Mouse (Mus musculus) C2C12 (cell line): ENCODE measurements around the gene Tnnt3.

ENCODE experiments used
- CEBPB ChIP-seq: IDR thresholded peaks from one replicate; pipeline ENCODE4 v1.6.1; 2011; ENCODE audit warnings: low read depth, mild to moderate bottlenecking, control low read depth, moderate library complexity
- CTCF ChIP-seq: IDR thresholded peaks from one replicate; pipeline ENCODE4 v1.5.1; 2011; ENCODE audit not compliant: control insufficient read depth, insufficient read depth, insufficient read length
- MAX ChIP-seq: IDR thresholded peaks from one replicate; pipeline ENCODE4 v1.6.1; 2011; ENCODE audit warnings: mild to moderate bottlenecking, control low read depth
- MYOD1 ChIP-seq: IDR thresholded peaks from one replicate; pipeline ENCODE4 v1.6.1; 2011; ENCODE audit warnings: low read depth; ENCODE audit not compliant: control insufficient read depth, insufficient read length
- USF1 ChIP-seq: IDR thresholded peaks from one replicate; pipeline ENCODE4 v1.6.1; 2011; ENCODE audit warnings: low read depth, mild to moderate bottlenecking, control low read depth, moderate library complexity

- TF ChIP-seq CTCF (no peak), USF1 (no peak), MYOD1 (no peak), MAX (no peak), CEBPB (no peak)
These were observed 55.0 kb downstream of the Tnnt3 start for GRCm38 (mm10) chr7:142553417-142554335.
